Mouse (Mus musculus) forebrain, embryonic 12.5 days (tissue): ENCODE measurements around the gene Sgms1. TPM values are rescaled to one million over a fixed set of nuclear protein-coding genes. Genes with fewer than 3 reads are reported as not detected.

Source experiments
- ATAC-seq: fragments of 200-750 bp; cut with Nextera tagmentation; 2 replicates; pipeline ENCODE4 v1.8.0; 2017; ENCODE audit warnings: moderate TSS enrichment; ENCODE audit not compliant: low FRiP score
- H3K27ac ChIP-seq: fragments of 300-500 bp; sonication (generic); 2 replicates; pipeline ENCODE4 v1.5.1; 2016; ENCODE audit warnings: mild to moderate bottlenecking
- H3K27me3 ChIP-seq: fragments of 300-500 bp; sonication (generic); 2 replicates; pipeline ENCODE4 v1.6.1; 2016; ENCODE audit warnings: mild to moderate bottlenecking
- H3K36me3 ChIP-seq: fragments of 300-500 bp; sonication (generic); replicated peaks from 2 replicates; pipeline ENCODE4 v1.6.1; 2016; ENCODE audit warnings: mild to moderate bottlenecking
- H3K4me1 ChIP-seq: fragments of 300-500 bp; sonication (generic); 2 replicates; pipeline ENCODE4 v1.6.1; 2016
- H3K4me2 ChIP-seq: fragments of 300-500 bp; sonication (generic); 2 replicates; pipeline ENCODE4 v1.6.1; 2016; ENCODE audit warnings: mild to moderate bottlenecking, moderate library complexity
- H3K4me3 ChIP-seq: fragments of 300-500 bp; sonication (generic); replicated peaks from 2 replicates; pipeline ENCODE4 v1.5.1; 2016; ENCODE audit warnings: mild to moderate bottlenecking
- H3K9ac ChIP-seq: fragments of 300-500 bp; sonication (generic); 2 replicates; pipeline ENCODE4 v1.6.1; 2016; ENCODE audit warnings: mild to moderate bottlenecking
- H3K9me3 ChIP-seq: fragments of 300-500 bp; sonication (generic); 2 replicates; pipeline ENCODE4 v1.6.1; 2016
- WGBS: fragments of 180-500 bp; shearing (Covaris S2); methylation state at CpG from one replicate; pipeline ENCODE4 v1.1.7; 2016; 5-methylcytosine and 5-hydroxymethylcytosine counted together
- polyA plus RNA-seq: library from polyadenylated mRNA; unstranded; fragments of >200 nt; fragmentation: Nextera tagmentation; extraction: Ambion mirVana; gene quantifications from 2 replicates; pipeline ENCODE4 v1.2.1, GENCODE M21; 2016

The Sgms1 gene
- polyA plus RNA-seq, 1 experiment from 2014 or later = 13.8 TPM

DNA sequence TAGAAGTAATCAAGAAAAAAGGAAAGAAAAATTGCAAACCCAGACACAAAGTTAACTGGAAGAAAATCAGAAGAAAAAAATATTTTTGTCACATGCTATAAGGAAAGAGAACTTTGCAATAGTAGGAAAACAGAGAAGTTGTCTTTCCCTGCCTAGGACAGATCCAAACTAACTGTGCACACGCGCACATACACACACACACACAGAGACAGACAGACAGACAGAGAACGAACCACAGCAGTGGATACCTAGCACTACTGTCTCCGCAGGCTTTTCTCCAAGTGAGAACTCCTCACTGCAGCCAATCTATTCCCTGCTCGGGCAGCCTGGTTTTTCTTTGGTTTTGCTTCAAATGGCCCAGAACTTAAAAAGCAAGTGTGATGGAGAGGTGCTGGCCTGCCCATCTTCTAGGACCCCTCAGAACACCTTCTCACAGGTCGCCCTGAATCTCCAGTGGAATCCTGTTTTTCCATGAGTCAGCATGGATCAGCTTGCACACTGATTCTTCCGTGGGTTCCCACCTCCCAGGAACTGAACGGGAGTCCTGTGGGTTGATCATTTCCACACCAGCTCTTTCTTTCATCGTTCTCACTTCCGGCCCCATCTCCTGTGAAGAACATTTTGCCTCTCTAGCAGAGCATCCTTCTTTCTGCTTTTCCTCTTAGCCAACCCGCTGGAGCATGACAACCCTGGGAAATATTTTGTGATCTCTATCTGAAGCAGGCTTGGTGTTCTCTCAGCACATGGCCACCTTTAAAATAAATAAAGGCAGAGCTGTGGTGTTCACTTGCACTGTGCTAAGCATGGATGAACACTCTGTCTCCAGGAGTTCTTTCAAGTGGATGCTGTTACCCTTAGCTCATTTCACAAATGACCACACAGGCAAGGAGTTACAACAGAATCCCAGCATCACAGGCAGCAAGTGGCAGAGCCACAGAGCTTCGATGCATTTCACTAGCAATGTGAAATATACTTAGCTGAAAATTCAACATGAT lies 96.4 kb downstream of the Sgms1 start:
- WGBS = 90% methylated on average over 12 of the region's 12 CpGs
- Histone ChIP-seq H3K9me3 (no peaks in the 10 kb centered on the region), H3K27ac (no peak overlapping the region)

DNA sequence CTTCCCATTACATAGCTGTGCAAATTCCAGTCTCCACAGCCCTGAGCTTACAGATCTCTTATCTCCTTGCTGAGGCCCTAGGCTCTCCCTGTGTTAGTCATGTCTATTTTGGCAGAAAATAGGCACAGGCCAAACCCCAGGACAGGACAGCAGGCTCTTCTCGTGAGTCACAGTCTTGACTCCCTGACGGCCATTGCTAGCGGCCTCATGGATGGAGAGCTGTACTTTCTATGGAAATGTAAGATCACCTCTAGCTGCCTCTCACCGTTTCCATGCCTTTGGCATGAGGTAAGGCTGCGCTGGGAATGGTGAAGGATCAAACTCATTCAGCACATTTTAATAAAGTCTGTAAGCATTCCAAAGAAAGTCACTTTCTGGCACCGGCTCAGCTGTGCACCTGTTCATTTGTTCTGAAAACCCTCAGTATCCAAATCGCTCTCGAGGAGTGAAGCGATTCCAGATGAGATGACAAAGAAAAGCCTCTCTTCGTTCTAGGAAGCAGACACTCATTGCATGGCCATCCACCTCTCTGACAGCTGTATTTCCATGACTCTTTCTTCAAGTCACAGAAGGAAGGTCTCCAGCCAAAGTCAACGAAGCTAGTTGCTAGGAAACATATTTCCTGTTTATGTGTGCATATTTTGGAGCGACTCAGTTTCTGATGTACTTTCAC lies 97.3 kb downstream of the Sgms1 start:
- Histone ChIP-seq H3K27me3 (no peaks in the 10 kb centered on the region), H3K9ac (no peak overlapping the region), H3K27ac (no peak overlapping the region), H3K4me1 (peaks cover 2% of the 10 kb centered on the region; the same call in 1 of the 2 replicates), H3K4me2 (no peak overlapping the region), H3K9me3 (no peaks in the 10 kb centered on the region), H3K4me3 (no peak overlapping the region), H3K36me3 (no peaks in the 10 kb centered on the region)
- no peak for ATAC-seq
- WGBS = 84% methylated on average over 12 of the region's 12 CpGs

More for the DNA sequence above, 96.4 kb downstream of the Sgms1 start:
- Histone ChIP-seq H3K4me1 (peaks cover 5% of the 10 kb centered on the region; the same call in 1 of the 2 replicates), H3K9ac (no peak overlapping the region), H3K27me3 (no peaks in the 10 kb centered on the region), H3K4me2 (no peak overlapping the region), H3K36me3 (no peaks in the 10 kb centered on the region), H3K4me3 (no peak overlapping the region)
- no peak for ATAC-seq

DNA sequence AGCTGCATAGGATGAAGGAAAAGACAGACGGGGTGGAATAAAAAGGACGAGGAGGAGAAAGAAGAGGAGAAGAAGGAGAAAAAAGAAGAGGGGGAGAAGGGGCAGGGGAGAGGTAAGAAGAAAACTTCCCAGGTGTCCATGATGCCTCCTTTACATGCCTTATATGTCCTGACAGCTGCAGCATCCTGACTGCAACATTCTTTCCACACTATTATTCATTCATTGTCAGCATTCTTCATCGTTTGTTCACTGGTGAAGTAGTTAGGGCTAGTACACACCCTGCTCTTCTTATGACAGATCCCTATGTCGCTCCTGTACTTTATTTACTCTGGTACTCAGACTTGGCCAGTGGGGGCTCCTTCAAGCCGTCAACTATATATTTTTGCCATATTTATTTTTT lies 98.4 kb downstream of the Sgms1 start:
- Histone ChIP-seq H3K4me1 (peaks cover 2% of the 10 kb centered on the region; the same call in 1 of the 2 replicates), H3K4me2 (no peak overlapping the region), H3K27ac (no peak overlapping the region)

DNA sequence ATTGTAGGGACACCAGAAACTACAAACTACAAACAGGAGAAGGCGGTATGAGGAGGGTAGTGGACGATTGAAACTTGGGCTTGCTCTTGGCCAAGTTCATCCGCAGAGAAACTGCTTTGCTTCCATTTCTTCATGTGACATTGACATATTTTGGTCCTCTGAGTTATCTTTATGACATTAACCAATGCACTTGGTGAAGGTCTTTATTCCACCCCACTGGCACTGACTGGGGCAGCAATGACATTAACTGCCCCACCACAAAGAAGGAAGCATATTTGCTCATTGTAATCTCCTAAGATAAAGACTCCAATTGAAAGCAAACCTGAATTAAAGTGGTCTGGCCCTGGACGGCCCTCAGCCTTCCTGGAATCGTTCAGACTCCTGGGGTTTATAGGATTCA lies 100.6 kb downstream of the Sgms1 start:
- no peaks in the 10 kb centered on the region for H3K36me3 ChIP-seq
- no peak overlapping the region for H3K9ac ChIP-seq
- H3K4me2 ChIP-seq = no peak overlapping the region
- WGBS = 63% methylated on average over 5 of the region's 5 CpGs
- no peak for ATAC-seq
- H3K9me3 ChIP-seq = no peaks in the 10 kb centered on the region
- no peaks in the 10 kb centered on the region for H3K27me3 ChIP-seq
- no peaks in the 10 kb centered on the region; the same call in 1 of the 2 replicates for H3K4me1 ChIP-seq
- no peak overlapping the region for H3K4me3 ChIP-seq
- H3K27ac ChIP-seq = no peak overlapping the region

More for the DNA sequence above, 98.4 kb downstream of the Sgms1 start:
- no peak for ATAC-seq
- 85% methylated on average over 5 of the region's 5 CpGs for WGBS
- Histone ChIP-seq H3K9me3 (no peaks in the 10 kb centered on the region), H3K4me3 (no peak overlapping the region), H3K36me3 (no peaks in the 10 kb centered on the region), H3K27me3 (no peaks in the 10 kb centered on the region), H3K9ac (no peak overlapping the region)

DNA sequence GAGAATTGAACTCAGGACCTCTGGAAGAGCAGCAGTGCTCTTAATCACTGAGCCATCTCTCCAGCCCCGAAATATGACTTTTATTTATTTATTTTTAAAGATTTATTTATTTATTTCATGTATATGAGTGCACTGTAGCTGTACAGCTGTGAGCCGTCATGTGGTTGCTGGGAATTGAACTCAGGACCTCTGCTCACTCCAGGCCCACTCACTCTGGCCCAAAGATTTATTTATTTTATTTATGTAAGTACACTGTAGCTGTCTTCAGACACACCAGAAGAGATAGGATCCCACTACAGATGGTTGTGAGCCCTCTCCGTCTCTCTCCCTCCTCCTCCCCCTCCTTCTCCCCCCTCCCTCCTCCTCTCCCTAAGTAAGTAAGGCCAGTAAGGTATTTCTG lies 101.7 kb downstream of the Sgms1 start:
- no peak overlapping the region for H3K9ac ChIP-seq
- H3K4me3 ChIP-seq = no peak overlapping the region
- ATAC-seq = 0 out of 2 replicates have a peak, but pooled peaks have one; percentile 4
- no peaks in the 10 kb centered on the region for H3K27me3 ChIP-seq
- H3K27ac ChIP-seq = no peak overlapping the region
- no peaks in the 10 kb centered on the region; the same call in 1 of the 2 replicates for H3K4me1 ChIP-seq
- no peaks in the 10 kb centered on the region for H3K9me3 ChIP-seq
- no peak overlapping the region for H3K4me2 ChIP-seq
- WGBS = 74% methylated on average over 3 of the region's 3 CpGs
- no peaks in the 10 kb centered on the region for H3K36me3 ChIP-seq

DNA sequence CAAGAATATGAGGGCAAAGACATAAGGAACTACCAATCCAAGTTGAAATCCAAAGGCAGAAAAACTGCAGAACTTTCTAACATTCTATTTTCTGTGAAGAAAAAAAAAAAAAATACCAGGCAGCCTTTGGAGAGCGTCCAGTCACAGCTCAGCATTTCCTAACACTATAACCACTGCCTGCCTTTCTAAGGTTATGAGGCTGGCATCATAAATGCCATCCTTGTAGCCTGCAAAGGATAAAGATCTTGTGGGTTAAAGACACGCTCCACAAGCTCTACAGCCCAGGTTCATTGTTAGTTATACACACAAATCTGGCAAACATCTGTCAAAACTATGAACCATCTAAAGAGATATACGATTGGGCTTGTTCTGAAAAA lies 104.1 kb downstream of the Sgms1 start:
- H3K9me3 ChIP-seq = no peaks in the 10 kb centered on the region
- H3K36me3 ChIP-seq = no peaks in the 10 kb centered on the region
- WGBS = 89% methylated on average over 3 of the region's 3 CpGs
- H3K4me3 ChIP-seq = no peak overlapping the region
- no peaks in the 10 kb centered on the region; the same call in 1 of the 2 replicates for H3K4me1 ChIP-seq
- H3K27ac ChIP-seq = no peak overlapping the region
- H3K4me2 ChIP-seq = no peak overlapping the region
- ATAC-seq = no peak
- no peak overlapping the region for H3K9ac ChIP-seq
- no peaks in the 10 kb centered on the region for H3K27me3 ChIP-seq

DNA sequence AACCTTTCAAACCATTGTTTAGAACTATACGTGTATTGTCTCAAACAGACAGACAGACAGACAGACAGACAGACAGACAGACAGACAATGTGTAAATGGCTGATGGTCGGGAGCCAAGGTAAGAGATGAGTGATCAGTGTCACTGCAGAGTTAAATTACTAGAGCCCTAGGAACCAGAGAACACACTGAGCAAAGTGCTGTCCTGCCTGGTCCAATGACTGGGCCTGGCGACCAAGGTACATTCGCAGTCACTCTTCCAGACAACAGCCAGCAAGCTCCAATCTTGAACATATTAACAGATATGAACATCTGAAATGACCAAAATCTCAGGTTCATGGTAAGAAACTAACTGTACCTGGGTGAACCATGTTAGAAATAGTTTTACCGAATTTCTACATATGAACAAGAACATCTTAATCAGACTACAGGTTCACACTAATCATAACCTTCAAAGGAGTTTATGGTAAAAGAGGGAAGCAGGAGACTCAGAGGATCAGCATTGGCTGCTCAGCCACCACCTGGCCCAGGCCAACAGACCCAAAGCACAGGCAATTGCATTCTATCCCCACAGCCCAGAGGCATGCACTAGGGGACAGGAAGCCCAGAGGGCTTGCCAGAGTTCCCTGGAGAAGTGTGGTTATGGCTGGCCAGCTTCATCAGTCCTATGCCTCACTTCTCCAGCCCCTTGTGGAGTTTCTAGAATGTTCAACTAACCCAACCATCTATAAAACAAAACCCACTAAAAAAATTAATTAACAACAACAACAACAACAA lies 104.6 kb downstream of the Sgms1 start:
- no peak overlapping the region for H3K4me3 ChIP-seq
- H3K27ac ChIP-seq = no peak overlapping the region
- H3K4me1 ChIP-seq = no peaks in the 10 kb centered on the region; the same call in 1 of the 2 replicates
- H3K4me2 ChIP-seq = no peak overlapping the region
- no peak for ATAC-seq
- 95% methylated on average over 5 of the region's 5 CpGs for WGBS
- H3K9ac ChIP-seq = no peak overlapping the region
- no peaks in the 10 kb centered on the region for H3K27me3 ChIP-seq
- H3K9me3 ChIP-seq = no peaks in the 10 kb centered on the region
- no peaks in the 10 kb centered on the region for H3K36me3 ChIP-seq

DNA sequence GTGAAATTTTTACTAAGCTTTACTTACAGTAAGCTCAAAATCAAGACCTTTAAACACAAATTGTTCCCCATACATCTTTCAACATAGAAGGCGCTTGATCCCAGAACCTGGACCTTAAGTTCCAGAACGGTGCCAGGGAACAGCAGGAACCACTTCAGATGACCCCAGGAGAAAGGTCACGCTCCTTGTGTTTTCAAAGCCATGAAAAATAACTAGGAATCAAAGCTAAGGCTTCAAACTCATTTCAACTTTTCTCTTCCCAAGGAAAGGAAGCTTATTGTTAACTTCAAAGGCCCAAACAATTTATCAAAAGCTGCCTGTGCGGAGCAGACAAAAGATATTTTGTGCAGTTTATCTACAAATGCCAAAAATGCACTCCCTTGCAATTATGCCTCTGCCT lies 107.6 kb downstream of the Sgms1 start:
- Histone ChIP-seq H3K9me3 (no peaks in the 10 kb centered on the region), H3K4me3 (no peak overlapping the region), H3K27ac (no peak overlapping the region), H3K9ac (no peak overlapping the region), H3K4me1 (no peaks in the 10 kb centered on the region), H3K36me3 (no peaks in the 10 kb centered on the region), H3K4me2 (no peak overlapping the region), H3K27me3 (no peaks in the 10 kb centered on the region)
- ATAC-seq = no peak
- WGBS = 78% methylated on average over 4 of the region's 4 CpGs

DNA sequence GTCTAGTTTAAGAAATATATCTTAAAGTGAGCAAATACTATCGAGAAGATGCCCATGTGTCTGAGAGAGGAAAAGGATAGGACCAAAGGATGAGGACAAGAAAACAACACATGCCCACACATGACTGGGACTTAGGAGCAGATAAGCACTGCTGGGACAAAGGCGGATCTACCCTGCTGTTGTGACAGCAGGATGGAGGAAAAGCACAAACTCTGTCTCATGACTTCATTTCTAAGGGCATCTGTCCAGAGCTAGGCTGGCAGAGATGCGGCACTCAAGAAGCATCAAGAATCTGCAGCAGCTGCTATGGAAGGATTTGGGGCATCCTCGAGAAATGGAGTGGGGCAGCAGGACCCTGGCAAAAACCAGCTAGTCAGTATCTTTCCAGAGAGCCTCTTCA lies 109.1 kb downstream of the Sgms1 start:
- Histone ChIP-seq H3K9me3 (no peaks in the 10 kb centered on the region), H3K36me3 (no peaks in the 10 kb centered on the region), H3K4me2 (no peak overlapping the region), H3K27ac (no peak overlapping the region), H3K4me3 (no peak overlapping the region), H3K27me3 (no peaks in the 10 kb centered on the region), H3K4me1 (no peaks in the 10 kb centered on the region), H3K9ac (no peak overlapping the region)
- 87% methylated on average over 4 of the region's 4 CpGs for WGBS
- ATAC-seq = no peak

DNA sequence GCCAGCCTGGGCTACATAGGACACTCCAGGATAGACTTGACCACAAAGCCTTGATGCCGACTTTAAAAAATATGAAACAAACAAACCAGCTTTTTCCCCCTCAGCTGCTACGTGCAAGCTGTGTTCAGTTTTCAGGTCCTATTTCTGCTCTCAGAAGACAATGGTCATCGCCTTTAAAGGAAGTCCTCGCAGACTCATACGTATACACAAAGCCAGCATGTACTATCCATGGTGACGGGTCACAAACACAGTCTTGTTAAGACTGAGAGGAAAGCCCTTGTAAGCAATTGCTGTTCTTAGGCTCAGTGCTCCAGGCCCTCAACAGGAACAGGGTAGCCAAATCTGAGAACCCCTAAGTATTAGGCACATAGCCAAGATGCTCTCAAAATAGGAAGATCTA lies 110.1 kb downstream of the Sgms1 start:
- Histone ChIP-seq H3K4me3 (no peak overlapping the region), H3K9ac (no peak overlapping the region), H3K4me1 (no peaks in the 10 kb centered on the region), H3K36me3 (no peaks in the 10 kb centered on the region), H3K4me2 (no peak overlapping the region), H3K9me3 (no peaks in the 10 kb centered on the region), H3K27me3 (no peaks in the 10 kb centered on the region), H3K27ac (no peak overlapping the region)
- 93% methylated on average over 6 of the region's 6 CpGs for WGBS
- no peak for ATAC-seq

DNA sequence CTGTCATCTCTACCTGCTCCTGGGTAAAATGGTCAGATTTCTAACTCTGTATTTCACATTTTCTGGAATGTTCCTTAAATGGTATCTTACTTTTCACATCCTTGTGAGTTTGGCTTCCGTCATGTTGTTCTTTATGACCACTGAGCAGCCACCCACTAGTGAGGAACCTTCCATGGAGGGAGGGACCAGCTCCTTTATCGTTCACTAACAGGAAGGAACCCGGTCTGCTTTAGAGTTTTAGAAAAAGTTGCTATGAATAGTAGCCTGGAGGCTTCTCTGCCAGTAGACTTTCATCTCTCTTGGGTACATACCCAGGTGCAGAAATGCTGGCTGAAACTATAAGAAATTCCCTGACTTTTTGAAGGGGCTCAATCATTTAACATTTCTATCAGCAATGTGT lies 111.6 kb downstream of the Sgms1 start:
- WGBS = 90% methylated on average over 3 of the region's 3 CpGs
- no peaks in the 10 kb centered on the region for H3K27me3 ChIP-seq
- no peak for ATAC-seq

DNA sequence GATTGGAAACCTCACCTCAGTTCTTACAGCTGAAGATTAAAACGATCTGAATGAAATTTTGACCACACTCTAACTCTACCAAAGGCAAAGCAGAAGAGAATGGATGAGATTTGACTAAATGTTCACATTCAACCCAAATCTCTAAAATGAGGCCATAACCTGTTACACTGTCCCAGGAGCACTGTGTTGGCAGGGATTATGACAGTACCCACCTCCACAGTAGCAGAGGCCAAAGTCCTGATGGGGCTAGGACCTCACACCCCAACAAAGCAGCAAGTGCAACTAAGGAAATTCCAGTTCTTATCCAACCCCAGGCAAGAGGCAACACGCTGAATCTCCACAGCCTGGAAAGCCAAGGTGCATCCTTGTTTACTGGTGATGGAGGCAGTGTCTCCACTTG lies 112.2 kb downstream of the Sgms1 start:
- no peaks in the 10 kb centered on the region for H3K27me3 ChIP-seq
- H3K27ac ChIP-seq = no peak overlapping the region
- no peaks in the 10 kb centered on the region for H3K9me3 ChIP-seq
- H3K9ac ChIP-seq = no peak overlapping the region
- ATAC-seq = no peak
- H3K4me1 ChIP-seq = no peaks in the 10 kb centered on the region
- H3K4me3 ChIP-seq = no peak overlapping the region
- H3K4me2 ChIP-seq = no peak overlapping the region
- H3K36me3 ChIP-seq = no peaks in the 10 kb centered on the region
- 87% methylated on average over 2 of the region's 2 CpGs for WGBS

More for the DNA sequence above, 111.6 kb downstream of the Sgms1 start:
- H3K9me3 ChIP-seq = no peaks in the 10 kb centered on the region
- no peak overlapping the region for H3K4me3 ChIP-seq
- no peak overlapping the region for H3K9ac ChIP-seq
- no peak overlapping the region for H3K4me2 ChIP-seq
- no peaks in the 10 kb centered on the region for H3K36me3 ChIP-seq
- H3K27ac ChIP-seq = no peak overlapping the region
- H3K4me1 ChIP-seq = no peaks in the 10 kb centered on the region
